Mouse (Mus musculus) Muller cell, postnatal 12 days (primary cell): ENCODE measurements at regions not wholly inside any gene's neighbourhood (a gene's known extent, or its start where the extent isn't known, plus 50 kb on each side); places are given as distances from the start of the nearest gene placed in this dataset.

ENCODE experiments used
- DNase-seq: peaks from one replicate; pipeline ENCODE4 v3.0.0-alpha.2; 2015; ENCODE audit errors: inconsistent ontology term

DNA sequence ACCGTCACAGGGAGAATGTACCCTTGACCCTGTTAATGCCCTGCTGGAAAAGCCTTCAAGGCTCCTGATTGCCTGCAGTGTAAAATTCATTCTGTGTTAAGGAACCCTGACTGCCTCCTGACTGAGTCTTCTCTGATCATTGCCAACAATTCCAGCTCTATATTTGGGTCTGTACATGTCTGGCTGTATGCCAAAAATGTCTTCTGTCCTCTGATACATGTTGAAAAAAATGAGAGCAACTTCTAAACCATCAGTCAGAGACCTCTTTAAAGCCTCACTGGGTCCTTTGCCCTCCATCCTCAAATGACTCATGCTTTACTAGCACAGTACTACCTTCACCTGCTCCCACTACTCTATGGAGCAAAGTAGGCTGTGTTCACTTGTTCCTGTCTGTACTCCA is 408.3 kb downstream of the Nbas start:
- peak; percentile 27 for DNase-seq

DNA sequence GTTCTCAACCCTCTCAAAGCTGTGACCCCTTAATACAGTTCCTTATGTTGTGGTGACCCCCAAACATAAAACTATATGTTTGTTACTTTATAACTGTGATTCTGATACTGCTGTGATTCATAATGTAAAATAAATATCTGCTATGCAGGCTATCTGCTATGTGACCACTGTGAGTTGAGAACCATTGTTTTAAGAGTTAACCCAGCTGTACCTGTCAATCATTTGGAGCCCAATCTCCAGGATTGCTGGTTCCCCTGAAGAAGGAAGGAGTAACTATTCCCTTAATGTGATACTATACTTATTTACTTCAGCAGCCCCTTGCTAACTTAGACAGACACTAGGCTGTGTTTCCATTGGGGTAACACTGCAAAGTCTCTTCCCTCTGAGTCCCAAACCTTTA is 400.5 kb downstream of the Nbas start:
- no peak for DNase-seq

DNA sequence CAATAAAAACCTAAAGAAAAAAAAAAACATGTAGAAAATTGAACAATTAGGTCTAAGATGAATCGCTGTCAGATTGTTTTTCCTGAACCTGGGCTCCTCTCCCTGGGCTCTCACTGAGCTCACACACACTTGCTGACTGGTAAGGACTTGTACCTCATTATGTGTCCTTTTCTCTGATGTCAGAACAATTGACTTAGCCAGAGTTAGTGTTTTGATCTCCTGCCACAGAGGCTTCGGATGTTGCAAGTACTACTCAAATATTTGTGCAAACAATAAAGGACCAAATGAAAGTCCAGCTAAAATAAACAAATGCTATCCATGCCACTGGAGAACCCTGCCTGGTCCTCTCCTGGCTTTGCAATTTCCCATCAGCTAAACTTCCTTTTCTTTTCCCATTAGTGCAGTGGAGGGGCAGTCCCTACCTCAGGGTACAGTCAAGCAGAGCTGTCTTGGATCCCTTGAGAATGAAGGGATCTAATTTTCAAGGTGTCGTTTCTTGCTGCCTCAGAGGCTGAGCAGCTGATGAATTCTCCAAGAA is 399.6 kb downstream of the Nbas start:
- no peak for DNase-seq

DNA sequence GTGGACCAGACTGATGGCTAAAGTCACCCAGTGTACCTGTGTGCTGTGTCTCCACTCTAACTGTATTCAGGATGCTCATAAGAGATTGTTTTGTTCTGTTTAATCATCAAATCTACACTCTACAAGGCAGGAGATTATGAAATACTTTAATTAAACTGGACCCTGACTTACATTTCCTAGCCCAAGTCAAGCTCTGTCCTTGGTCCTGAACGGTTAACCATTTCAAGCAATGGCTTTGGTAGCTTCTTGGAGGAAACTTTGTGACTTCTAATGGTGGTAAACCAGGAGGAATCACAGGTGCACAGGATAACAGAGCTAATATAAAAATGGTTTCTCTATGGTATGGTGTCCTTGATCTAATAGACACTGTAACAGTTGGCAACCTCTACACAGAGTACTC is 370.4 kb downstream of the Nbas start:
- DNase-seq: peak; percentile 17
